Mouse (Mus musculus) layer of hippocampus, postnatal 36 days (tissue): Measurements from ENCODE around the gene Sept14. TPM values are rescaled to one million over a fixed set of nuclear protein-coding genes. Genes with fewer than 3 reads are reported as not detected.
"Not testable (repeated sequence)": the region's sequence is repeated elsewhere in the genome, so short reads cannot be mapped to it uniquely, and the experiment has no call there.

Experiments
- DNase-seq, 2 experiments: peaks; one replicate each; pipeline ENCODE4 v3.0.0; 2022
- total RNA-seq, 2 experiments: library from RNA; stranded (reverse); gene quantifications; 2 replicates each; pipeline ENCODE4 v1.2.3; 2021

Gene Sept14
- not detected for total RNA-seq

DNA sequence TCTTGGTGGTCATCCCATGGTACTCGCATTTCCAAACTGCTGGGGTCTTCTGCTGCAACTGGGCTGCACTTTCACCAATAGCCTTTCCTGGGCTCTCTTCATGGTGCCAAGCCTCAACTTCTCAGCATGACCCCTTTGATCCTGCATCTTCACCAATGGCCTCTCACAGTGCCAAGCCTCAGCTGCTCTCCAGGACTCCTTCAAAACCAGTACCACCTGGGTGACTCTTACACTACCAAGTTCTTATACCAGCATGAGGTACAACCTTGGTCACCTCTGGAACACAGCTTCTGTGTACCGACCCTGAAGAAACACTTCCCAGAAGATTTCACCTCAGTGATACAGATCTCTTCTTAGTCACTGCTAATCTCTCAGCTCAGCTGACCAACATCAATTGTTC, at the start of gene Sept14:
Gene Sept14 (minus strand): TSS at position 101 of the 400 bp plus-strand sequence.
- DNase-seq = no peak

DNA sequence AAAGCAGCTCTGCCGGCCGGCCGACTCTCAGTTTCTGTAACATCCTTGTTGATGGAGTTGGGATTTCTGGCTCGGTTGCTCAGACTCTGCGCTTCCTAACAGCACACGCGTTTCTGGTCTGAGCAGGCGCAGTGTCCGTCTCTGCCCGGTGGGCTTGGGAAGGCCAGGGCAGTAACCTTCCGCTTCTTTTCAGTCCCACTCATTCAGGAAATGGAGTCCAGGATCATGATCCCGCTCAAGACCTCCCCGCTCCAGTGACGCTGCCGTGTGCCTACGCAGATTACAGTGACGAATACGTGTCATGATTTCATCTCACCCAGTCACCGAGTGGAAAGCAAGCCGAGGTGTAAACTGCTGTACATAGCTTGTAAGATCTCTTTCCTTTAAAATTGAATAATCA, 48.6 kb upstream of the Sept14 start:
- DNase-seq = no peak

DNA sequence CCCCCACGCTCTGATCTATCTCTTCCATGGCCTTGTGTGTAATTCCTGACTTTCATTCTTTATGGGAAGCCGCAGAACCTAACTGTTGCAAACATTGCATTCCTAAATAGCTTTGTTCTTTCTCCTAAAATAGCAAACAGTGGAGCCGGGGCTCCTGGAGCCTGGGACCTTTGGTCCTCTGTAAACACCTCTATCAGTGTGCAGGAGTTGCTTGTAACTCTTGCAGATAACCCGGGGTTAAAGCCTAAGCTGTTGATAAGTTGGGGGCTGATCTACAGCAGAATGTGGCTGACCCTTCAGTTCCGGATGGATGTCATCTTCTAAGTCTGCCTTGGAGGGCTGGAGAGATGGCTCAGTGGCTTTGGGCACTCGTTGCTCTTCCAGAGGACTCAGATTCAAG, 35.7 kb upstream of the Sept14 start:
- no peak for DNase-seq

DNA sequence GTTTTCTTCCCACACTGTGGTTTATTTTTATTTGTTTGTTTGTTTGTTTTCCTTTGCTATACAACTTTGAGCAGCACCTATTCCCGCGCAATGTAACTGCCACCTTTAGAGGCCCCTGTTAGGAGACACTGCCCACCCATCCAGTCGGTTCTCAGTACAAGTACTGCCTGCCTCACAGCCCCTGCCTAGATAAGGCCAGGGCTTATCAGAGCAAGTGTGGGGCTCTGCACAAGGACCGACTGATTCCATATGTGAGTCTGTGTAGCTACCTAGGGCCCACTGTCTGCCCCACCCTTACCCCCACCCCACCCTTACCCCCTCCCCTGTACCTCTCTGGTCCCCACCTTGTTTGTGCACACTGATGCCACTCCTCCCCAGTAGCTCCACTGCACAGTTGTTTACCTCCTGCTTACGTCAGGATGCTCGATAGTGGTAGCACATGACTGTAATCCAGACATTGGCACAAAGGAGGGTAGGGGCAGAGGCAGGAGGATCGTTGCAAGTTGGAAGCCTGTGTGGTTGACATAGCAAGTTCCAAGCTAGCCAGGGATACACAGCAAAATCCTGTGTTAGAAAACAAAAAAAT, 34.7 kb upstream of the Sept14 start:
- DNase-seq = no peak

DNA sequence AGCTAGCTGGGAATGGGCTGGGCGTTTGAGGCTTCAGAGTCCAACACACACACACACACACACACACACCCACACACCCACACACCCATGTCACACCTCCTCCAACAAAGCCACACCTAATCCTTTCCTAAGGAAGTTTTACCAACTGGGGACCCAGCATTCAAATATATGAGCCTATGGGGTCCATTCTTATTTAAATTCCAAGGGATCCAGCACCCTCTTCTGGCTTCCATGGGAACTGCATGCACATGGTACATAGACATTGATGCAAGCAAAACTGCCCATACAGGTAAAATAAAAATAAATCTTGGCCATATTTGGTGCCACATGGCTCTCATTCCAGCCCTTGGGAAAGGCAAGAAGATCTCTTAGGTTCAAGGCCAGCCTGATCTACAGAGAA, 32.7 kb upstream of the Sept14 start:
- DNase-seq = no peak

DNA sequence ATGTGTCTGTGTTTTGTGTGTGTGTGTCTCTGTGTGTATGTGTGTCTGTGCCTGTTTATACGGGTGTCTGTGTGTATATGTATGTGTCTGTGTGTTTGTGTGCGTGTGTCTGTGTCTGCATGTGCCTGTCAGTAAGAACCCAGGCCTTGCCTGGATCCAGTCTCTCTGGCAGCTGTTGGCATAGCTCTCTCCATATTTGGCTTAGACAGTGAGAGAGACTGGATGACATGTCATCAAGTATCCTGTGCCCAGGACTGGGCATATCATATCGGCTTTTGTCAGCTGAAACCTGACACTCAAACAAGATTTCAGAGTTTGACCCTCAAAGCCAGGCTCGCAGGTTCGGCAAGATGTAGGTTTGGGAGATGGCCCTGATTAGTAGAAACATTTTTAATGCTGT, 22.7 kb upstream of the Sept14 start:
- no peak for DNase-seq

DNA sequence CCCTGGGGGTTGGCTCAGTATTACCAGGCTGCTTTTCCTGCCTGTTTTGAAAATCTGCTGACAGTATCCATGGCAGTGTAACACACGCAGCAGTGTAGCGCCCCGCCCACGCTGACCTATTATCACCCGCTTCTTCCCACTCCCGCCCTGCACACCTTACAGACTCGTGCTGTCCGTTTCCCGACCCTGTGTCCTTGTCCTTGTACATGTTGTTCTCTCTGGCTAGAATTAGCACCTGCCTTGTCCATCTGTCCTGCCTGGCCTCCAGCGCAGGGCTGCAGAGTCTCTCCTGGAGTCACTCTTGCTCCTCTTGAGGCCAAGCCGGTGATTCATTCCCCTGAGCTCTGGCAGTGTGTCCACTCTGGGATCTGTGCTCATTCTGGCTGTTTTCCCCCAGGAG, 22.0 kb upstream of the Sept14 start:
- no peak for DNase-seq

DNA sequence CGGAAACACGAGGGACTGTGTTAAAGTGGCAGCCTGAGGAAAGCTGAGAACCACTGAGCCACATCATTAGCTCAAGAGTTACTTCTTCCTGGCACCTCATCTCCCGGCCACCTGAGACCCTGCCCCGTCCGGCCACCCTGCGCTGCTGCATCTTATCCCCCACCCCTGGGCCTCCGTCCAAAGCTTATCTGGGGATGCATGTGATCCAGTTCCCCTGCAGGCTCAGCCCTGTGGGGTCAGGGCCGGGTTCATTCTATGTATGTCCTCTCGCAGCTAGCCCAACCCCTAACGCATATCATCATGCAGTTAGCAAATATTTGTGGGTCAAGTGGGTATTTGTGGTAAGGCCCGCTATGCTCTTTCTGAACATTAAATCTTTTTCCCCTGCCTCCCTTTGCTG, 21.0 kb upstream of the Sept14 start:
- DNase-seq = no peak

DNA sequence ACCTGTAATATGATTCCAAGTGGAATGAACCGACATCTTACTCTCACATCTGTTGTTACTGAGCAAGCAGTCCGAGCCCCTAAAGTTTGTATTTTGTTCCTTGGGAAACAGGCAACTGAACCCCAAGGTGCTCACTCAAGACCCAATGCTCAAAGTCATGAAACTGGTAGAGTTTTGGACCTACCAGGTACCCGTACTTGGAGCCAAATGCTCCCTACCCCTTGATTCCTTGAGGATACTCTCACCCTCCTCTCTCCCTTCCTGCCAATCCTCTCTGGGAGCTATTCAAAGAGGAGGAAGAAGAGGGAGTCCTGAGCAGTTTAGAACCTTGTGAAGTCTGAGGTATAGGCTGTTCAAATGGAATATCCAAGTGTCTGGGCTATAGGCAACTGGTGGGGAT, 18.5 kb upstream of the Sept14 start:
- DNase-seq = no peak

DNA sequence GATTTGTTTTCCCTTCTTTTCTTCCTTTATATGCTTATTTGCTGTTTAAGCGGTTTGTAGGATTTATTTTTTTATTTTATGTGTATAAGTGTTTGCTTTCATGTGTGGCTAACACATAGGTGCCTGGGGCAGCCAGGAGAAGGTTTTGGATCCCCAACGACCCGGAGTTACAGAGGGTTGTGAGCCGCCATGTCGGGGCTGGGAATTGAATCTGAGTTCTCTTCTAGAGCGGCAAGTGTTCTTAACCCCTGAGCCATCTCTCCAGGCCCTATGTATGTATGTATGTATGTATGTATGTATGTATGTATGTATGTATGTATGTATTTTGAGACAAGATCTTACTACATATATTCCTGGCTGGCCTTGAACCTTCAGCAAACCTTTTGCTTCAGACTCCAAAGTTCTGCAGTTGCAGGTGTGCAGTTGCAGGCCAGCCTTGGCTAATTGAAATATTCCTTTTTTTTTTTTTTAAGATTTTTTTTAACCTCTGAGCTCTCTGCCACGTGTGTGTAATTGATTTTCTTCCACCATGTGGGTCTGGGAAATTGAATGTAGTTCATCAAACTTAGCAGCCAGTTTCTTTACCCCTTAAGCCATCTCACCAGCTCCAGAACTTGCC, 17.6 kb upstream of the Sept14 start:
- no peak for DNase-seq

DNA sequence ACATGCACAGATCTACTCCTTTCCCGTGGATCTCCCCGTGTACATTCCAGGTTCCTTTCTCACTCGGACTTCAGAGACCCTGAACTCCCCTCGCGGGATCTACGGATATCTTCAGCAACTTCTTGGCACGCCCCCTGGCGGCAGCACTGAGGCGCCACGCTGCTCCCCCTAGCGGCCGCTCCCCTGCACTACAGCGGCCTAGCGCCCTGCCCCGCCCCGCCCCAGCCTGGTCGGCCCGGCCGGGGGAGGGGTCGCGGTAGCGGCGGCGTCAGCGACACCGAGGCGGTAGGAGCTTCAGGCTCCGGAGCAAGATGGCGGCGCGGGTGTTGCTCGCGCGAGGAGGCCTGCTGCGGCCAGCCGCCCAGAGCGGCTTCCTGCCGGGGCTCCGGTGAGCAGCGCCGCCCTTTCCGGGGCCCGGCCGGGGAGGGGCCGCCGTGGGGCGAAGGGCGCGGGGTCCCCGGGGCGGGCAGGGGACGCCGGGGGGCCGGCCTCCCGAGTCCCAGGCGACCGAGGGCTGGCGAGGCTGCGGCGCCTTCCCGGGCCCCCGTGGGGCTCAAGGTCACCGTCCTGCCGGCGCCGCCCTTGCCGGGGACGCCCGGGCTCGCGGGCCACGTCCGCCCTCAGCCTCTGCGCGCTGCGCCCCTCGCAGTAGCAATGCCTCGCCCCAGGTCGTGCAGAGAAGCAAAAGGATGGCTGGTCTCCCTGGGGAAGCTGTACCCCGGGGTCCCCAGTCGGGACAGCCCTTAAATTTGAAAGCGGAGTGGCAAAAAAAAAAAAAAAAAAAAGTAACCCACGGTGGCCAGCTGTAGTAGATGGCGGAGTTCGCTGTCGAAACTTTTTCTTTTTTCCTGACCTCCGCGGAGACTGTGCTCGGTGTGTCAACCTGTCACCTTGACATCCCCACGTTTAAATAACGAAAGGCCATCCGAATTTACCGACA, 16.8 kb upstream of the Sept14 start, which contains the start of gene Nipsnap2:
Gene Nipsnap2 (plus strand): TSS at position 230 of the 940 bp plus-strand sequence.
- peak; percentile 91 to 94 for DNase-seq

DNA sequence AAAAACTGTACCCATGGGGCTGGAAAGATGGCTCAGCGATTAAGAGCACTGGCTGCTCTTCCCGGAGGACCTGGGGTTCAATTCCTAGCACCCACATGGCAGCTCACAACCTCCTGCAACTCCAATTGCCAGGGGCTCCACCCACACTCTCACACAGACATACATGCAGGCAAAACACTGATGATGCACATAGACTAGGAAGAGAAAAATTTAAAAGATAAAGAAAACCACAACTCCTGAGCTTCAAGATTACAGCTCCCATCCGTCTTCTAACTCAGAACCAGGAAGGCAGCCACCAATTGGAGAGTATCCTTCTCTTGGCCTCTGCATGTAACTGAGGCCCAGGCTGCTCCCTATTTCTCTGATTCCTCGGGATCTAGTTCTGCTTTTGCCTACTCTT, 16.0 kb upstream of the Sept14 start:
- no peak for DNase-seq

DNA sequence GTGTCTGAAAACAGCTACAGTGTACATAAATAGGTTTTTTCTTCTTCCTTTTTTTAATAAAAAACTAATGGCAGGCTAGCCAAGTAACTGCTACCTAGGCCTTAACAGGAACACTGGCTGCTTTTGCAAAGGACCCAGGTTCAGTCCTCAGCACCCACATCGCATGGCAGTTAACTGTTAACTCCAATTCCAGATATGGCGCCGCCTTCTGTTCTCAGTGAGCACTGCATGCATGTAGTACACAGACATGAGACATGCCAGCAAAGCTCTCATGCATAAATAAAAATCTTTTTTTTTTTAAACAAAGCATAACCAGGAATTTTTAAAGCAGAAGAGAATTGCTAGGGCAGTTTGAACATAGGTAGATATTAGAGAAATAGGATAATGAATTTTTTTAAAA, 11.9 kb upstream of the Sept14 start:
- no peak for DNase-seq

DNA sequence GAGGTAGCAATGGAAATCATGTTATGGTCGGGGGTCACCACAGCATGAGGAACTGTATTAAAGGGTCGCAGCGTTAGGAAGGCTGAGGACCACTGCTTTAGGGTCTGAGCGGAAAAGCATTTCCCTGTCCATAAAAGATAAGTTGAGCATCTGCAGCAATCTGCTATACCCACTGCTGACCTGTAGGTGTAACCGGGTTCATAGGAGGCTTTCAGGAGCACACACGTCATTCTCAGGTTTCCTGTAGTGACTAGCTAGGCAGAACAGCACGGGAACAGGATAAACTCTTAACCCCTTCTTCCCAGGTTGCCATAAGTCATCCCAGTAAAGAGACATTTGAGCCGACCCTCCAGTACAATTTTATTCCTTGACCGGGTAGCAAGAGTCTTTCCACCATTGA, 8.7 kb upstream of the Sept14 start:
- no peak for DNase-seq

DNA sequence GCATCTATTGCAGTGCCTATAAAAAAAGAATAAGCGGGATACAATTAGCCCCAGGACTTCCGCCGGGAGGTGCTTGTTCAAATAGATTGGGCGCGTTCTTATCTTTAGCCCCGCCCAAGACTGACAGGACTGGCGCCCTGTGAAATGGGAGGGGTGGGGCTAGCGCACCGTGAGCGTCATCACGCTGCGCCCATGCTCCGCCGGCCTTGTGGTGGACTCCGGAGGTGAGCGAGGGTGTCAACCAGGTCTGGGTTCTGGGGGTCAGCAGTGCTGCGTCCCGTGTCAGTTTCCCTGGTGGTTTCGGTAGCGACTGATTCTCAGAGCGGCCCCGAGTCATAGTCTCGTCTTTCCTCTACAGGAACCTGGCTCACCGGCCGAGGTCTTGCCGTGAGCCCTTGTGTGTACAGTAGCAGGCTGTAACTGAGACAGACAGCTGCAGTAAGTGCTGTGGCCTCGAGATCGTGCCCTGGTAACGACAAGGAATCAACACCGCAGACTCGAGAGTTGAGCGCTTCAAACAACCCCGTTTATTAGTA, 7.1 kb upstream of the Sept14 start, which contains the start of gene Mrps17:
Gene Mrps17 (plus strand): TSS at position 172 of the 536 bp plus-strand sequence.
- peak; percentile 86 to 89 for DNase-seq

DNA sequence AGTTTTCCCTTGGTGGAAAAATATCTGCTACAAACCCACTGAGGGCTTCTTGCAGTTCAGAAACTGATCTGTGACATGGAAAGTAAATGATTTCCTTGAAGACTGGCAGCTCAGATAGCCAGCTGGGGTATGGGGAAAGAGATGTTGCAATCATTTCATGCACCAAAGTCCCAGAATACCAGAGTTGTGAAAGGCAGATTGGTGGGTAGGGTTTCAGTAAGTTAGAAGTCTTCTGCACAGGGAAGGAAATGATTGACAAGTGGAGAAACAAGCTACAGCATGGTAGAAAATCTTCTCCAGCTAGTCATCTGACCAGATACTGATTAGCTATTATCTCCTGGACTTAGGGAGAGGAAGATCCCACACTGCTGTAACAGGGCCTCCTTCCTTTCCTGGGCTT, 4.9 kb downstream of the Sept14 start:
- DNase-seq = no peak

DNA sequence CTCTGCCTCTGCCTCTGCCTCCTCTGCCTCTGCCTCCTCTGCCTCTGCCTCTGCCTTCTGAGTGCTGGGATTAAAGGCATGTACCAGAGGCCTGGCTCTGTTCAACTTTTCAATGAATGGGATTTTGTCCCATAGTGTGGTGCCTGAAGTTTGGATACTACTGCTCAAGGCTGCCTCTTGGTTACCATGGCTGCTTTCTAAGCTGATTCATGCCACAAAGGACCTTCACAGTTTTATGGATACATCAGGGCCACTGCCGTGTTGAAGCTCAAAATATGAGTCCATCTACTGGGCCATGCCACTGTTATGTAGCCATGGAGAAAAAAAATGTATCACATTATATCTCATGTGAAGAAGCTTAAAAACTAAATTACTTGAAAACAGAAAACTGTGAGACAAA, 6.6 kb downstream of the Sept14 start:
- DNase-seq = no peak

DNA sequence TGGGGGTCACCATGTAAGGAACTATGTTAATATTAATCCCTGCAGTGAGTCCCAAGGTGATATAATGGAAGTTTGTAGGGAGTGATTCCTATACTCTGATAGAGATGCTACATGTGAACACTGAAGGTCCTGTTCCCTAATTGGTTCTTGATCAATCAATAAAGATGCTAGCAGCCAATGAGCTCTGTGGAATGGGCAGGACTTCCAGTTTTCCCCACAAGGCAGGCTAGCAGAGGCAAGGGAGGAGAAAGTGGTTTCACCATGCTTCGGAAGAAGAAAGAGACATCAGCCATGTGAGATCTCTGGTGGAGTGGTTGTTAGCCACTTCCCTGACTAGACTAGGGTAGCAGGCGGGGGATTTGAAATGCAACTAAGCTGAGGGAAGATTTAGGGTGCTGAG, 7.8 kb downstream of the Sept14 start:
- DNase-seq = no peak

DNA sequence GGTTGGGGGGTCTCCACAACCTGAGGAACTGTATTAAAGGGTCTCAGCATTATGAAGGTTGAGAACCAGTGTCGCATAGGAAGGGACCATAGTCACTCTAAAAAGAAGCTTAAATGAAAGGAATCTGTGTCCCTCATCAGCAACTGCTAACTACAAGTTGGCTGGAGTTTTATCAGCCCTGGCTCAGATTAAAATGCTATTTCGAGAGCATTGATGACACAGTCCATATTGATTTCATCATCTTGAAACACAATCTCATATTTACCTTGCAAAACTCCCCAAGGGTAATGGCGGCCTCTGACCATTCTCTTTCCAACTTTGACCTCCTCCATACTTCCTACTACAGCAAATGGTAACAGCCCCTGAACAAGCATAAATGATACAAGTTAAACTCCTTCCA, 17.8 kb downstream of the Sept14 start:
- DNase-seq = no peak

DNA sequence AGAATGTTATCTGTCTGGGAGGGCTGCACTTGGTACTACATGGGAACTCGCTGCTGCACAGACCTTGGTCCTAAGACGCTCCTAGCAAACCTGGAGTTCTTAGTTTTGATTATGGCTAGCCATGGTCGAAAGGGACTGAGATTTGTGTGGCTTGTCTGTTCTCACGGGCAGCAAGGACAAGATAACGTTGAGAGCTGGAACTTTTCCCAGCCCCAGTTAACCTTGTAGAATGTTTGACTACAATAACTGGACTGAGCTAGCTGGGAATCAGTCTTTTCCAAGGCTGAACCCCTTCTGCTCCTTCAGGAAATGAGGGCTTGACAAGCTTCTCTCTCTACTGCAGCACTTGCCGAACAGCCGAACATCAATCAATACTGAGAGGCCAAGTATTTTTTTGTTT, 20.7 kb downstream of the Sept14 start:
- DNase-seq = no peak

DNA sequence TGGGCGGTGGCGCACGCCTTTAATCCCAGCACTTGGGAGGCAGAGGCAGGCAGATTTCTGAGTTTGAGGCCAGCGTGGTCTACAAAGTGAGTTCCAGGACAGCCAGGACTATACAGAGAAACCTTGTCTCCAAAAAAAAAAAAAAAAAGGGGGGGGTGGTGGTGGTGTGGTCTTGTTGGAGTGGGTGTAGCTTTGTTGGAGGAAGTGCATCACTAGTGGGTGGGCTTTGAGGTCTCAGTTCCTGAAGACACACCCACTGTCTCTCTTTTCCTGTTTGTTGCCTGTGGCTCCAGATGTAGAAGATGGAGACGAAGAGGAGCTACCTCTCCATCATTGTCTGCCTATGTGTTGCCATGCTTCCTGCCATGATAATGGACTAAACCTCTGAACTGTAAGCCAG, 23.2 kb downstream of the Sept14 start:
- DNase-seq = not testable (repeated sequence)

DNA sequence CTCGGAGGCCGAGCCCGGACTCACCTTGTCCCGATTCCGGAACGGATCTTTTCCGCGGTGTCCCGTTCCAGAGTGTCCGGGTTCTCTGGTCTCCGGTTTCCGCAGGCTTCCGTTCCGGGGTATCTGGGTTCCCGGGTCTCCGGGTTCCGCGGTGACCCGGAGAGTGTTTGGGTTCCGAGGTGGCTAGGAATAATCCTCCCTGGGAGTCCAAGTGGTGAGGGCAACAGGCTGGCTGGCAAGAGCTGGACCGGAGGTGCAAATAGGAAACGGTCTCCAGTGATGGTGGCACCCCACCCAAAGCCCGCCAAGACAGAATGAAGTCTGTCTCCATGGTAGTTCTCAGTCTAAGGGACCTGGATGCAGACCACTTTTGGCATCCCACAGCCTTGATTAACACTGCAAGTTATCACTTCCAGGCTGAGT, 38.3 kb downstream of the Sept14 start, which contains the start of gene Zfp11:
Gene Zfp11 (minus strand): TSS at position 64 of the 423 bp plus-strand sequence.
- DNase-seq = peak; percentile 77 to 78

DNA sequence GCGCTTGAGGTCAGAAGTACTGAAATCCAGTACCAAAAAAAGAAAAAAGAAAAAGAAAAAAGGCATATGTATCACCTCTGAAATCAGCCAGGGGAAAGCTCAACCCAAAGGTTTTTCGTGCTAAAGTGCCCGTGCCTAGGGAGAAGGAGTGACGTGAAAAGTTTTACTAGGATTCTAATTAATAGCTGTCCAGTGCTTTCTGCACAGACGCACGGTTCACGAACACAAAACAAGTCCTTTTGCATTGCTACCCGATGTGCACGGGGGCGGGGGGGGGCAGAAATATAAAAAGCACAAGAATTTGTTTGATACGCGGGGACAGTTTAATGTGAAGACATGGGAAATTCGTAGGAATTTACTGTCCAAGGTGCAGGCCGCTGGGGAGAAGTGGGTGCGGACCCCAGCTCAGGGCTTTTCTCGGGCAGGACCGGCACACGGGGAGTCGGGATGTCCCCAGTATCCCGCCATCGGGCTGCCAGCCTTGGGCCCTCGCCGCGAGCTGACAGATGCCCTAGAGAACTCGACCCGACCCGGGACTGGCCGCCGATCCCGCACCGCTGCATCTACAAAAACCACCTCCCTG, 38.8 kb downstream of the Sept14 start:
- no peak for DNase-seq
